Mouse (Mus musculus) heart, postnatal 36 days (tissue): ENCODE measurements around the gene Krt88. TPM values are rescaled to one million over a fixed set of nuclear protein-coding genes. Genes with fewer than 3 reads are reported as not detected.

Experiments used
- DNase-seq, 2 experiments: peaks; one replicate each; pipeline ENCODE4 v3.0.0; 2021 to 2022
- intact Hi-C: fragments of 180-260 bp; cut with DNase I; formaldehyde crosslinking; loops from one replicate; pipeline ENCODE4 v1.15.1; 2025
- total RNA-seq, 2 experiments: library from RNA; stranded (reverse); gene quantifications; 2 replicates each; pipeline ENCODE4 v1.2.3; 2021

Krt88 gene
- total RNA-seq, 2 experiments from 2014 or later = not detected

- DNase-seq = peak in 1 of 2 experiments; percentile 14
- intact Hi-C loops = no loop called here
Observed at GRCm38 (mm10) chr15:101472952-101473528, 25.5 kb downstream of the Krt88 start, which contains the start of gene Krt86. TSS of gene Krt86 (plus strand) at chr15:101473478.

GRCm38 (mm10) chr15:101479007-101479665, 31.6 kb downstream of the Krt88 start:
- intact Hi-C loops = no loop called here
- DNase-seq = peak; percentile 17 to 38

GRCm38 (mm10) chr15:101479666-101480060, 32.1 kb downstream of the Krt88 start:
- intact Hi-C loops = no loop called here
- DNase-seq = no peak

- intact Hi-C loops = no loop called here
- DNase-seq = no peak
Observed at GRCm38 (mm10) chr15:101482056-101482455, 34.5 kb downstream of the Krt88 start.

- intact Hi-C loops = no loop called here
- DNase-seq = no peak
Observed at GRCm38 (mm10) chr15:101483646-101484045, 36.1 kb downstream of the Krt88 start.

DNA sequence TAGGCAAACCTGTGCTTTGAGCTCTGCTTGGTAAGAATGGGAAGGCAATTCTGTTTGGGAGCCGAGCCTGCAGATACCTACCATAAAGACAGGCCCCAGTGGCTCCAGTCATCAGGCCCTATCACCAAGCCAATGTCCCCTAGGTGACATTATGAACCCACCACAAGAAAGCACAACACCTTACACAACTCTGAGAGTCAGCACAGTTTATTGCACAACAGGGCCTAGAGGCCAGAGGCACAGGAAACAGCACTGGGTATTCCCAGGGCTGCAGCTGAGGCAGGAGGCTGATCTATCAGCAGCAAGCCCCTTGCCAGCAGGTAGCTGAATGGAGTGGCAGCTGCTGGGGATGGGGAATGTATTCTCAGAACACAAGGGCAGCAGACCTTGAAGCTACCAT, 37.4 kb downstream of the Krt88 start:
- intact Hi-C loops = no loop called here
- no peak for DNase-seq

- DNase-seq = no peak
- intact Hi-C loops = no loop called here
Observed at GRCm38 (mm10) chr15:101485911-101486635, 38.5 kb downstream of the Krt88 start.

- intact Hi-C loops = no loop called here
- DNase-seq = no peak
Observed at GRCm38 (mm10) chr15:101491431-101491830, 43.9 kb downstream of the Krt88 start, which contains the start of gene Krt83. TSS of gene Krt83 (minus strand) at chr15:101491512.

DNA sequence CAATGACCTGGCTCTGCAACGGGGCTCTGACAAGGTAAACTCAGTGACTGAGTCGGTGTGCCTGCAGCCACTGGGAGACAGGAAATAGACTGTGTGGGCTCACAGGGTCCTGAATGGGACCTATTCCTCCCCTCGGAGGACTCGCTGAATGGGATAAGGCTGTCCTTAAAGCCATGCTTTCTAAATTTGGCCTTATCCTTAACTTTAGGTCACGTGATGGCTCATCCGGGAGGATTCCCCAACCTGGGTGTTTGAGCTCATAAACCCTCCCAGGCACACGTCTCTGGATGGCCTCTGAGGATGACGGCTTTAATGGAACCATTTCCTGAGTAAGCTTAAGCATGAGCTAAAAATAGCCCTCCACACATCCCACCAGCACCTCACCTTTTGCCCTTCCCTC, 45.2 kb downstream of the Krt88 start:
- intact Hi-C loops = no loop called here
- DNase-seq = no peak

- DNase-seq = no peak
- intact Hi-C loops = no loop called here
Observed at GRCm38 (mm10) chr15:101493713-101494112, 46.2 kb downstream of the Krt88 start.

- intact Hi-C loops = no loop called here
- DNase-seq = no peak
Observed at GRCm38 (mm10) chr15:101494203-101494602, 46.7 kb downstream of the Krt88 start.

- intact Hi-C loops = no loop called here
- DNase-seq = no peak
Observed at GRCm38 (mm10) chr15:101495266-101495665, 47.7 kb downstream of the Krt88 start.

GRCm38 (mm10) chr15:101497181-101497580, 49.6 kb downstream of the Krt88 start:
- intact Hi-C loops = loop anchor here (1.0 kb wide), 1 partner anchor 158 kb away; no protein-coding TSS in a partner anchor

More at GRCm38 (mm10) chr15:101497181-101497580, 49.6 kb downstream of the Krt88 start:
- peak; percentile 25 to 27 for DNase-seq

Other genes with a start within 250 kb of the Krt88 start
- gene Grasp, start 223.6 kb upstream of the Krt88 start, total RNA-seq = 10 to 100 TPM; 10.7 to 12.0 TPM
- 10 to 100 TPM in 1 of 2 experiments, 1 to 10 TPM in 1; 5.2 to 98.5 TPM for gene Nr4a1, start 193.5 kb upstream of the Krt88 start, total RNA-seq
- gene Atg101, start 163.5 kb upstream of the Krt88 start, total RNA-seq = 10 to 100 TPM; 23.7 to 23.9 TPM
- 1 to 10 TPM in 1 of 2 experiments, under 1 TPM in 1; 0.94 to 1.4 TPM for gene 6030408B16Rik, start 154.5 kb upstream of the Krt88 start, total RNA-seq
- gene Krt80, start 77.6 kb upstream of the Krt88 start, total RNA-seq = 1 to 10 TPM; 2.0 to 2.1 TPM
- 1 to 10 TPM; 2.1 to 2.9 TPM for gene Krt7, start 36.7 kb upstream of the Krt88 start, total RNA-seq
- gene Krt87, start 8.9 kb upstream of the Krt88 start, total RNA-seq = not detected
- gene Krt81, start 16.0 kb downstream of the Krt88 start, total RNA-seq = not detected
- not detected for gene Krt86, start 25.7 kb downstream of the Krt88 start, total RNA-seq
- gene Krt83, start 43.8 kb downstream of the Krt88 start, total RNA-seq = not detected
- gene Gm49425, start 69.5 kb downstream of the Krt88 start, total RNA-seq = not detected
- gene Krt84, start 85.1 kb downstream of the Krt88 start, total RNA-seq = not detected
- not detected for gene Krt82, start 102.9 kb downstream of the Krt88 start, total RNA-seq
- gene Krt90, start 115.2 kb downstream of the Krt88 start, total RNA-seq = not detected
- gene Krt75, start 126.2 kb downstream of the Krt88 start, total RNA-seq = not detected
- gene Gm5414, start 180.4 kb downstream of the Krt88 start, total RNA-seq = not detected
- gene Gm5478, start 199.6 kb downstream of the Krt88 start, total RNA-seq = not detected
- gene Krt6b, start 232.5 kb downstream of the Krt88 start, total RNA-seq = not detected
- not detected for gene Krt6a, start 246.6 kb downstream of the Krt88 start, total RNA-seq